Mouse (Mus musculus): ENCODE data around the gene Pcdh7. TPM values are rescaled to one million over a fixed set of nuclear protein-coding genes. Genes with fewer than 3 reads are reported as not detected.

Gene Pcdh7
- polyA plus RNA-seq, 2 experiments: 0.34 to 0.64 TPM

DNA sequence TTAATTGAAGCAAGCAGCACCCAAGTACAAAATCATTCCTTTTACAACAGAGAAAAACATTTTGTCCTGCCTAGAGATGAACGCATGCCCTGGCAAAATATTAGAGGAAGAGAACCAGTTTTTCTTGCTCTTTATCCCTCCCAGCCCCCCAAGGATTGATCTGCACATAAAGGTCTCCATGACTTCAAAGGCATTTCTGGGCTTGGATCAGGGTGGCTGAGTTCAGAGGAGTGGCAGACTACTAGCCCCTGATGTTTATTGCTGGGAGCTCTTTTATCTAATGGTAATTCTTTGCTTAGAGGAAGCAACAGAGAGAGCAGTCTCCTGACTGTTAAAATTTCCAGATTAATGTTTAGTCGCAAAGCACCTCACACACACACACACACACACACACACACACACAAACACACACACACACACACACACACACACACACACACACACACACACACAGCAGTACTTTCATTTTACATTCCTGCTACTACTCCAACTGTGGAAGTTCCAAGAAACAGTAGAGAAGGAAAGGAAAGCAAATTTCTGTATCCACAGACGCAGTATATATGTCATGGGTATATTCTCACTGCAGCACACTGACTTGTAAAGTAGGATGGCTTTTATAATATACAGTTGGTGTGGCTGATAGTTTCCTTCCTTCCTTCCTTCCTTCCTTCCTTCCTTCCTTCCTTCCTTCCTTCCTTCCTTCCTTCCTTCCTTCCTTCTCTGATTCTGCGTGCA lies 71.2 kb downstream of the Pcdh7 start:
- no peak overlapping the region for H3K27ac ChIP-seq
- DNase-seq (ENCODE audit: low read depth in 3 of 3, low spot score in 3 of 3) (no peak), ATAC-seq (ENCODE audit: insufficient read depth) (peak; percentile 28; the same call in 1 of the 2 replicates)
- 57% methylated on average over 4 of the region's 4 CpGs for WGBS (ENCODE audit: insufficient replicate concordance)
- no peak overlapping the region for H3K9ac ChIP-seq (replicated peaks)
- no peaks in the 10 kb centered on the region for H3K9me3 ChIP-seq (ENCODE audit: control insufficient read depth, low read length)
- H3K4me1 ChIP-seq (replicated peaks; ENCODE audit: control insufficient read depth in 2 of 2, insufficient read depth in 2 of 2, low read length in 1 of 2): peaks cover 0 to 4% of the 10 kb centered on the region in 2 experiments; a peak in 1 of 4 replicates
- H3K4me3 ChIP-seq (ENCODE audit: insufficient read depth in 1 of 2, low read depth in 2 of 2, low read length in 2 of 2): no peak overlapping the region
- no peak for TF ChIP-seq EP300 (IDR thresholded peaks at IDR 0.05; ENCODE audit: low read depth)
- TF ChIP-seq CTCF (IDR thresholded peaks at IDR 0.05; ENCODE audit: low read depth): no peak
- H3K4me2 ChIP-seq (ENCODE audit: low read depth): no peak overlapping the region
- no peaks in the 10 kb centered on the region for H3K36me3 ChIP-seq (replicated peaks; ENCODE audit: control insufficient read depth, insufficient read depth, low read depth)
- H3K27me3 ChIP-seq (ENCODE audit: control insufficient read depth, insufficient read depth, low read length): no peaks in the 10 kb centered on the region

DNA sequence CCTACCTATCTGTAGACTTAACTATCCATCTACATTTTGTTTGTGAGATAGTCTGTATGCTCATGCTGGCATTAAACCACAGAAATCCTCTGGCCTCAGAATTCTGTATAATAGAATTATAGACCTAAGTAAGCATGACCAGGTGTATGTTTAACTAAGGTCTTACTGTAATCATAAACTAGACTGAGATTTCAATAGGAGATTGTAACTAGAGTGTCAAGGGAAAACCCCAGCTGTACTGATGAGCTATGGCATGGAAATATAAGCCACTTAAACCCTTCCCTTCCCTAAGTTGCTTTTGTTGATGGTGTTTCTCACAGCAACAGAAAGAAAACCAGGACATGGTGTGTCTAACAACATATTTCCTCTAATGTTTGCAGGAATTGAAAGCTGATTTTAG lies 78.6 kb downstream of the Pcdh7 start:
- no peak for DNase-seq (ENCODE audit: low read depth in 3 of 3, low spot score in 3 of 3)
- no peaks in the 10 kb centered on the region for H3K4me1 ChIP-seq (replicated peaks; ENCODE audit: control insufficient read depth in 2 of 2, insufficient read depth in 2 of 2, low read length in 1 of 2)
- no peak overlapping the region for H3K4me2 ChIP-seq (ENCODE audit: low read depth)
- ATAC-seq (ENCODE audit: insufficient read depth): no peak
- H3K27me3 ChIP-seq (ENCODE audit: control insufficient read depth, insufficient read depth, low read length): no peaks in the 10 kb centered on the region
- H3K9ac ChIP-seq (replicated peaks): no peak overlapping the region
- TF ChIP-seq CTCF (IDR thresholded peaks at IDR 0.05; ENCODE audit: low read depth) (no peak), EP300 (IDR thresholded peaks at IDR 0.05; ENCODE audit: low read depth) (no peak)
- no peak overlapping the region for H3K27ac ChIP-seq
- H3K36me3 ChIP-seq (replicated peaks; ENCODE audit: control insufficient read depth, insufficient read depth, low read depth): no peaks in the 10 kb centered on the region
- H3K4me3 ChIP-seq (ENCODE audit: insufficient read depth in 1 of 2, low read depth in 2 of 2, low read length in 2 of 2): no peak overlapping the region
- no peaks in the 10 kb centered on the region for H3K9me3 ChIP-seq (ENCODE audit: control insufficient read depth, low read length)

DNA sequence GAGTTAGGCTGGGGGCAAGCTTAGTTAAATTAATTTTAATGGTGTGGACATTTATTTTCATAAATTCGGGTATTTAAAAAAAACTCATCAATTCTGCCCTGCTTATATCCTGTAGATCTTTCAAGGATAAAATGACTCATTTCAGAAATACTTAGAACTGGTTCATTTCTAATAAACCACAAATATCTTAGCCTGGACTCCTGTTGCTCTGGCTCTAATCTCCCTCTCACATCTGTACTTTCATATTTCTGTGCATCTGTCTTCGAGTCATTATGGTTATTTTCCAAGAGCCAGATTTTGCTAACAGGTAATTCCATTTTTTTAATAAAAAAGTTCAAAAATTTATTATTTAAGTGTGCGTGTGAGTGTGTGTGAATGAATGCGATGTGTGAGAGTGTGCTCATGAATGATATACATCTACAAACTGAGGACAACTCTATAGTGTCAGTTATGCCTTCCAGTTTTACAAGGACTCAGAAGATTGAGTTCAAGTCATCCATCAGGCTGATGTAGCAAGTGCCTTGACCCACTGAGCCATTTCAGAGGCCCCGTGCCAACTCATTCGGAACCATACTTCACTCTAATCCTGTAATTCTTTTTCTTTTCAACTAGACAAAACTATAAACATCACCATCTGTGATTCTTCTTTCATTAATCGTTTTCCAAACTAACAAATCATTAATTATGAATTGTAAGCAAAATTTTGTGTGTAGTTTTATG lies 80.3 kb downstream of the Pcdh7 start:
- Histone ChIP-seq H3K4me3 (ENCODE audit: insufficient read depth in 1 of 2, low read depth in 2 of 2, low read length in 2 of 2) (no peak overlapping the region), H3K4me1 (replicated peaks; ENCODE audit: control insufficient read depth in 2 of 2, insufficient read depth in 2 of 2, low read length in 1 of 2) (no peaks in the 10 kb centered on the region), H3K9ac (replicated peaks) (no peak overlapping the region), H3K36me3 (replicated peaks; ENCODE audit: control insufficient read depth, insufficient read depth, low read depth) (no peaks in the 10 kb centered on the region), H3K9me3 (ENCODE audit: control insufficient read depth, low read length) (no peaks in the 10 kb centered on the region), H3K27me3 (ENCODE audit: control insufficient read depth, insufficient read depth, low read length) (no peaks in the 10 kb centered on the region), H3K4me2 (ENCODE audit: low read depth) (no peak overlapping the region), H3K27ac (no peak overlapping the region)
- no peak for ATAC-seq (ENCODE audit: insufficient read depth)
- TF ChIP-seq CTCF (IDR thresholded peaks at IDR 0.05; ENCODE audit: low read depth) (no peak), EP300 (IDR thresholded peaks at IDR 0.05; ENCODE audit: low read depth) (no peak)
- 60% methylated on average over 7 of the region's 7 CpGs for WGBS (ENCODE audit: insufficient replicate concordance)
- DNase-seq (ENCODE audit: low read depth in 3 of 3, low spot score in 3 of 3): no peak

DNA sequence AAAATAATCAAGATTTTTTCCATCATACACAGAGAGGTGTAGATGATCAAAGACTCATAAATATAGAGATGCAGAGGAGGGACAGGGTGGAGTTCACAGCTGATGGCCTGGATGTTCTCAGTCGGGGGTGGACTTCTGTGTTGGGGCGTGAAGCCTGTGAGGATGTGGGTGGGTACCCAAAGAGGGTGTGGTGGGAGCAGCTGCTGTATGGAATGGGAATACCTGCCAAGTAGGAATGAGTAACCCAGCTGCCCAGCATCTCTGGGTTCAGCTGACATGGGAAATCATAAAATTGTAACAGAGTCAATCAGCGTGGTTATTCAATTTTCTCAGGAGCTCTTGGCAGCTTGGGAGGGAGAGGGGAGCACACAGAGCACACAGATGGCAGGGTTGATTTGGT lies 85.3 kb downstream of the Pcdh7 start:
- H3K27me3 ChIP-seq (ENCODE audit: control insufficient read depth, insufficient read depth, low read length): no peaks in the 10 kb centered on the region
- no peak overlapping the region for H3K4me3 ChIP-seq (ENCODE audit: insufficient read depth in 1 of 2, low read depth in 2 of 2, low read length in 2 of 2)
- WGBS (ENCODE audit: insufficient replicate concordance): 68% methylated on average over 3 of the region's 3 CpGs
- no peaks in the 10 kb centered on the region for H3K9me3 ChIP-seq (ENCODE audit: control insufficient read depth, low read length)
- no peaks in the 10 kb centered on the region for H3K4me1 ChIP-seq (replicated peaks; ENCODE audit: control insufficient read depth in 2 of 2, insufficient read depth in 2 of 2, low read length in 1 of 2)
- H3K4me2 ChIP-seq (ENCODE audit: low read depth): no peak overlapping the region
- TF ChIP-seq EP300 (IDR thresholded peaks at IDR 0.05; ENCODE audit: low read depth) (no peak), CTCF (IDR thresholded peaks at IDR 0.05; ENCODE audit: low read depth) (no peak)
- H3K36me3 ChIP-seq (replicated peaks; ENCODE audit: control insufficient read depth, insufficient read depth, low read depth): no peaks in the 10 kb centered on the region
- H3K27ac ChIP-seq: no peak overlapping the region
- H3K9ac ChIP-seq (replicated peaks): no peak overlapping the region
- ATAC-seq (ENCODE audit: insufficient read depth) (no peak), DNase-seq (ENCODE audit: low read depth in 3 of 3, low spot score in 3 of 3) (no peak)

DNA sequence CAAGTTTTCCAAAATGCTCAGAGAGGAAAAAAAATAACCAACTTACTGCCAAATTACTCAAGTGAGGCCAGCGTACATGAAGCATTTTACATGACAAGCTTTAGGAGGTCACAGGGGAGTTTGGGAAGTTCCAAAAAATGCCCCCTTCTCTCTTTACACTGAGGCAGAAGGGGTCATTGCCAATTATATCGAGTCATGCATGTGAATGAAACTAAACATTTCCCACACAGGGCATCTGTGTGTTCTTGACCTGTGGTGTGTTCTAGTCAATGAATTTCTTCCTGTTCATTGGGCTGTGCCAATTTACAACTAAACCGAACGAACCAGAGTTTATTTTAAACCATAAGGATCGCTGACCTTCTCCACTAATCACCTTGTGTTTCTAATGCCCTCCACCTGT lies 86.1 kb downstream of the Pcdh7 start:
- no peak for DNase-seq (ENCODE audit: low read depth in 3 of 3, low spot score in 3 of 3)
- Histone ChIP-seq H3K9me3 (ENCODE audit: control insufficient read depth, low read length) (no peaks in the 10 kb centered on the region), H3K36me3 (replicated peaks; ENCODE audit: control insufficient read depth, insufficient read depth, low read depth) (no peaks in the 10 kb centered on the region), H3K27ac (no peak overlapping the region), H3K4me3 (ENCODE audit: insufficient read depth in 1 of 2, low read depth in 2 of 2, low read length in 2 of 2) (no peak overlapping the region), H3K4me1 (replicated peaks; ENCODE audit: control insufficient read depth in 2 of 2, insufficient read depth in 2 of 2, low read length in 1 of 2) (no peaks in the 10 kb centered on the region), H3K27me3 (ENCODE audit: control insufficient read depth, insufficient read depth, low read length) (no peaks in the 10 kb centered on the region), H3K9ac (replicated peaks) (no peak overlapping the region), H3K4me2 (ENCODE audit: low read depth) (no peak overlapping the region)
- TF ChIP-seq CTCF (IDR thresholded peaks at IDR 0.05; ENCODE audit: low read depth): no peak
- no peak for TF ChIP-seq EP300 (IDR thresholded peaks at IDR 0.05; ENCODE audit: low read depth)
- no peak for ATAC-seq (ENCODE audit: insufficient read depth)
- WGBS (ENCODE audit: insufficient replicate concordance): 70% methylated on average over 5 of the region's 5 CpGs

Measured in liver, embryonic 14.5 days (tissue).